Mouse (Mus musculus) liver, embryonic 16.5 days (tissue): ENCODE data around the gene Olfr850. TPM values are rescaled to one million over a fixed set of nuclear protein-coding genes. Genes with fewer than 3 reads are reported as not detected.

Experiments
- ATAC-seq: fragments of 200-750 bp; cut with Nextera tagmentation; 2 replicates; pipeline ENCODE4 v1.8.0; 2017; ENCODE audit warnings: low read depth, mild to moderate bottlenecking, moderate number of reproducible peaks, moderate library complexity
- H3K27ac ChIP-seq: fragments of 300-500 bp; sonication (generic); 2 replicates; pipeline ENCODE4 v1.5.1; 2014; ENCODE audit warnings: mild to moderate bottlenecking, low read length
- H3K27me3 ChIP-seq: fragments of 300-500 bp; sonication (generic); 2 replicates; pipeline ENCODE4 v1.6.1; 2014; ENCODE audit warnings: low read depth, low read length, mixed read lengths; ENCODE audit not compliant: control insufficient read depth, insufficient read depth
- H3K36me3 ChIP-seq: fragments of 300-500 bp; sonication (generic); 2 replicates; pipeline ENCODE4 v1.6.1; 2014; ENCODE audit warnings: mild to moderate bottlenecking; ENCODE audit not compliant: control insufficient read depth, insufficient read depth
- H3K4me1 ChIP-seq: fragments of 300-500 bp; sonication (generic); 2 replicates; pipeline ENCODE4 v1.6.1; 2014; ENCODE audit warnings: low read depth, low read length, mixed read lengths; ENCODE audit not compliant: control insufficient read depth
- H3K4me2 ChIP-seq: fragments of 300-500 bp; sonication (generic); 2 replicates; pipeline ENCODE4 v1.6.1; 2014; ENCODE audit warnings: low read depth, low read length, mixed read lengths
- H3K4me3 ChIP-seq: fragments of 300-500 bp; sonication (generic); 2 replicates; pipeline ENCODE4 v1.5.1; 2014; ENCODE audit warnings: low read depth, mild to moderate bottlenecking, low read length
- H3K9ac ChIP-seq: fragments of 300-500 bp; sonication (generic); 2 replicates; pipeline ENCODE4 v1.6.1; 2014; ENCODE audit warnings: low read depth, low read length
- H3K9me3 ChIP-seq: fragments of 300-500 bp; sonication (generic); replicated peaks from 2 replicates; pipeline ENCODE4 v1.6.1; 2016; ENCODE audit warnings: low read length; ENCODE audit not compliant: control insufficient read depth
- WGBS: fragments of 180-500 bp; shearing (Covaris S2); extraction: QIAGEN DNeasy Blood & Tissue Kit; methylation state at CpG from one replicate; pipeline ENCODE4 v1.1.7; 2014; ENCODE audit not compliant: insufficient replicate concordance; 5-methylcytosine and 5-hydroxymethylcytosine counted together
- polyA plus RNA-seq: library from polyadenylated mRNA; unstranded; fragments of >200 nt; fragmentation: Nextera tagmentation; extraction: Ambion mirVana; gene quantifications from 2 replicates; pipeline ENCODE4 v1.2.1, GENCODE M21; 2015

Olfr850 gene
- not detected in 2 replicates for polyA plus RNA-seq

- Histone ChIP-seq H3K4me2 (no peak within 1 kb of the TSS), H3K27ac (no peak within 1 kb of the TSS), H3K4me1 (no peaks in the 10 kb centered on the region), H3K9me3 (no peaks in the 10 kb centered on the region), H3K9ac (no peak within 1 kb of the TSS), H3K36me3 (no peaks in the 10 kb centered on the region), H3K27me3 (no peaks in the 10 kb centered on the region), H3K4me3 (no peak within 1 kb of the TSS)
- ATAC-seq: no peak
Observed at GRCm38 (mm10) chr9:19478148-19478547, at the start of gene Olfr850. Olfr850 (minus strand) TSS chr9:19478248.

DNA sequence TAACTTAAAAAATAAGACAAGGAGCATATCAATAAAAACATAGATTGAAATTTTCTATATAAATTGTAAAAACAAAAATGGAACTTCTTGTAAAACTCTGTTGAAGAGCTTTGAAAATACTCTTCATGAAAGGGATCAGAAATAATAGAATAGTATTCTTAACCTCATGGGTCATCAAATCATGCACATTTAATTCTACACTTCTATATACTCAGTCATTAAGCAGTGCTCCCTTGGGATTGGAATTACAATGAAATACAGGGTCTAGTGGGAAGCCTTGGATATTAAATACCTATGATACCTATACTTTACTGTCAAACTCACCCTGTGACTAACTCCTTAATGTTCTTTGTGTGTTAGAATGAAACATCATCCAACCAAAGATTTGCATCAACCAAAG lies 14.9 kb upstream of the Olfr850 start, which contains the start of gene Olfr851:
Gene Olfr851, plus strand, starts transcription at position 301 of the 400 bp plus-strand sequence.
- ATAC-seq: no peak
- H3K27me3 ChIP-seq: no peaks in the 10 kb centered on the region
- H3K4me2 ChIP-seq: no peak within 1 kb of the TSS
- no peaks in the 10 kb centered on the region for H3K36me3 ChIP-seq
- H3K4me3 ChIP-seq: no peak within 1 kb of the TSS
- no peak within 1 kb of the TSS for H3K27ac ChIP-seq
- H3K9me3 ChIP-seq: no peaks in the 10 kb centered on the region; the same call in 1 of the 2 replicates
- no peak within 1 kb of the TSS for H3K9ac ChIP-seq
- H3K4me1 ChIP-seq: no peaks in the 10 kb centered on the region

DNA sequence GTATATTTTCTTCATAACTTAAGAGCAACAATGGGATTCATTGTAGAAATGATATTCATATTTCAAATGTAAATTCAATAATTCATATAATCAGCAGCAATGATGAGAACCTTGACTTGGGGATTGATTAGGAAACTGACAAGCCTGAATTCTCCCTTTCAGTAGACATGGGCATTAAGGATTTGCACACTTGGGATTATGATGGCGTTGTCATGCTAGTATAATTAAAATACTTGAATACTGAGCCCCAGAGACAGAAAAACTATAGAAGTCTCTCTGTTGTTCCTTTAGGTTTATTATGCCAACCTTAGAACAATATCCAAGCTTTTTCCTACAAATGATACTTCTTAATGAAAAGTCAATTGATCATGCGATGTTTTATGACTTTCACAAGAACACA lies 38.1 kb downstream of the Olfr850 start, which contains the start of gene Olfr849:
Gene Olfr849, plus strand, starts transcription at position 301 of the 400 bp plus-strand sequence.
- WGBS: 68% methylated on average over 2 of the region's 2 CpGs
- no peak for ATAC-seq
- H3K27ac ChIP-seq: no peak within 1 kb of the TSS

More for the DNA sequence above, 38.1 kb downstream of the Olfr850 start, which contains the start of gene Olfr849:
- Histone ChIP-seq H3K9me3 (no peaks in the 10 kb centered on the region; the same call in 1 of the 2 replicates), H3K27me3 (no peaks in the 10 kb centered on the region), H3K4me2 (no peak within 1 kb of the TSS), H3K4me1 (no peaks in the 10 kb centered on the region), H3K9ac (no peak within 1 kb of the TSS), H3K36me3 (no peaks in the 10 kb centered on the region), H3K4me3 (no peak within 1 kb of the TSS)

Other genes with a start within 250 kb of the Olfr850 start
- gene Olfr843, start 226.3 kb downstream of the Olfr850 start, polyA plus RNA-seq: not detected in 2 replicates
- gene Olfr844, start 161.9 kb downstream of the Olfr850 start, polyA plus RNA-seq: not detected in 2 replicates
- gene Olfr845, start 141.8 kb downstream of the Olfr850 start, polyA plus RNA-seq: not detected in 2 replicates
- not detected in 2 replicates for gene Olfr846, start 114.2 kb downstream of the Olfr850 start, polyA plus RNA-seq
- not detected in 2 replicates for gene Olfr847, start 99.6 kb downstream of the Olfr850 start, polyA plus RNA-seq
- not detected in 2 replicates for gene Olfr849, start 38.0 kb downstream of the Olfr850 start, polyA plus RNA-seq
- not detected in 2 replicates for gene Olfr851, start 15.0 kb upstream of the Olfr850 start, polyA plus RNA-seq
- gene Olfr853, start 62.8 kb upstream of the Olfr850 start, polyA plus RNA-seq: not detected in 2 replicates
- gene Olfr854, start 89.1 kb upstream of the Olfr850 start, polyA plus RNA-seq: not detected in 2 replicates
- not detected in 2 replicates for gene Olfr855, start 104.4 kb upstream of the Olfr850 start, polyA plus RNA-seq
- 6.9 and 7.4 TPM in 2 replicates for gene Zfp317, start 143.9 kb upstream of the Olfr850 start, polyA plus RNA-seq
- gene Olfr857, start 231.2 kb upstream of the Olfr850 start, polyA plus RNA-seq: not detected in 2 replicates